Mouse (Mus musculus): Measurements from ENCODE around the gene Pak2.

- TF ChIP-seq CTCF (IDR thresholded peaks at IDR 0.05; ENCODE audit: low read depth, low read length) (no peak), POLR2A (IDR thresholded peaks at IDR 0.05; ENCODE audit: insufficient read depth, low read length) (no peak)
These were observed 8.7 kb upstream of the Pak2 start for GRCm38 (mm10) chr16:32087629-32088443.
